Mouse (Mus musculus): ENCODE results near the gene Defb46.

Gene Defb46

DNA sequence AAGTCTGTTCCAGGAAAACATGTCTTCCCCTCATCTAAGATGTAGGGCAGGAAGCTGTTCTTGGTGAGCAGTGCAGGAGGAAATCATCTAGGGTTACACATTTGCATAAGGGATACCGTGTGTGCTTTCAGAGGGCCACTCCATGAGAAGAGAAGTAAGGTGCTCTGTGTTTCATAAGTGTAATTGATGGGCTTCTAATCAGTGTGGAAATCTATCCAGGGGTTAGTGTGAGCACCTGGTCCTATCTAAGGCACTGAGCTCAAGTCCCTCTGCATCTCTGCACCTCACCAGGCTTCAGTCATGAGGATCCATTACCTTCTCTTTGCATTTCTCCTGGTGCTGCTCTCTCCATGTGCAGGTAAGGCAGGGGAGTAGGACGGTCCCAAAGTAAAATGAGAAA lies at the start of gene Defb46:
TSS of gene Defb46 (plus strand) at position 301 of the 400 bp plus-strand sequence.
- no peak for DNase-seq (ENCODE audit: low spot score in 2 of 2)

DNA sequence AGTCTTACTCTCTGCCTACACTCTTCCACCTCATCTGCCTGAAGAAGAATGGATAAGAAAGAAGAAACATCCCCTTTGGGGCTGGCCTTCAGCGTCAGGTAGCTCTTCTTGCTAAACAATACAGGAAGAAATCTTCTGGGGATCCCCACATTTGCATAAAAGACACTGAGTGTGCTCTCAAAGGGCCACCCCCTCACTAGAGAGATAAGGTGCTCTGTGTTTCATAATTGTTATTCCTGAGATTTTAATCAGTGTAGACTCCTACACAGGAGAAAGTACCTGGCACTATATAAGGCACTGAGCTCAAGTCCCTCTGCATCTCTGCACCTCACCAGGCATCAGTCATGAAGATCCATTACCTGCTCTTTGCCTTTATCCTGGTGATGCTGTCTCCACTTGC lies 14.6 kb upstream of the Defb46 start, which contains the start of gene Defb6:
TSS of gene Defb6 (plus strand) at position 318 of the 400 bp plus-strand sequence.
- DNase-seq (ENCODE audit: low spot score in 2 of 2), result no peak

DNA sequence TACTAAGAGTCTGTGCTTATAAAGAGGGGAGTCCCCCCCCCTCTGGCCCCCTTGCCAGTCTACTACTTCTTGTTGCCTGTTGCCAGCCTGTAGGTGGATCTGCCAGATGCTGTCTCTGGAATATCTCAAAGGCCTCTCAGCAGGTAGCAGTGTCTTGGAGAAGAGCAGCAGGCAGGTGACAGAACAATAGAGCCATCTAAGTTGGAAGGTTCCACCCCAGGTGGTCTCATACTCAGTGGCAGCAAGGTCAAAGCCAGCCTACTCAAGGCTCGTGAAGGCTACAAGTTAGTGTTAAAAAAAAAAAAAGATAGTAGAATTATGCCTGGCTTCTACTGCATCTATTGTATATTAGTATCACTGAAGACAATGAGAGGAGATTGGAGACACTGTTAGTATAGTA lies 1.6 kb upstream of the Defb46 start:
- no peak for DNase-seq (ENCODE audit: low spot score in 2 of 2)

DNA sequence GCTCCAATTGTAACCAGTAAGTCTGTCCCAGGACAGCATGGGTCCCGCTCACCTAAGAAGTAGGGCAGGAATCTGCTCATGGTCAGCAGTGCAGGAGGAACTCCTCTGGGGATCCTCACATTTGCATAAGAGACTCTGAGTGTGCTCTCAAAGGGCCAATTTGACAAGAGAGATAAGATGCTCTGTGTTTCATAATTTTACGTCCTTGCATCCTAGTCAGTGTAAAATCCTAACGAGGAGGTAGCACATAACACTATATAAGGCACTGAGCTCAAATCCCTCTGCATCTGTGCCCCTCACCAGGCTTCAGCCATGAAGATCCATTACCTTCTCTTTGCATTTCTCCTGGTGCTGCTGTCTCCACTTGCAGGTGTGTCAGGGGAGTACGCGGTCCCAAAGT lies 7.6 kb downstream of the Defb46 start, which contains the start of gene Defb5:
TSS of gene Defb5 (plus strand) at position 301 of the 400 bp plus-strand sequence.
- DNase-seq (ENCODE audit: low spot score in 2 of 2), result no peak

DNA sequence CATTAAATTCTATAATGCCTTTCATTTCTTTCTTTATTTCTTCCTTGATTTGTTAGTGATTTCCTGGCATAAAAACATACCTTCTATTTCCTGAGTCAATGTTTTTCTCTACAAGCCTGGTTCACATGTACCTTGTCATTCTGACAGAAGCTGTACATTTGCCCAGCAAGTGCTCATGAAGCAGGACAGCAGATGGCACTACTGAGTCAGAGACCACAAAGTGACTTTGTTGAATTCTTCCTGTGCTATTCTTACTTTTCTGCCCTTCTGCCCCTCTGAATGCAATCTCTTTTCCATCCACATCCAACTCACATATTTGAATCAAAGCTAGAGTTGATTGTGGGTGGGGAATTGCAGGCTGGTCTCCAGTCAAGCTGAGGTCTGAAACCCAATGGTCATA lies 18.4 kb downstream of the Defb46 start:
- no peak for DNase-seq (ENCODE audit: low spot score in 2 of 2)

DNA sequence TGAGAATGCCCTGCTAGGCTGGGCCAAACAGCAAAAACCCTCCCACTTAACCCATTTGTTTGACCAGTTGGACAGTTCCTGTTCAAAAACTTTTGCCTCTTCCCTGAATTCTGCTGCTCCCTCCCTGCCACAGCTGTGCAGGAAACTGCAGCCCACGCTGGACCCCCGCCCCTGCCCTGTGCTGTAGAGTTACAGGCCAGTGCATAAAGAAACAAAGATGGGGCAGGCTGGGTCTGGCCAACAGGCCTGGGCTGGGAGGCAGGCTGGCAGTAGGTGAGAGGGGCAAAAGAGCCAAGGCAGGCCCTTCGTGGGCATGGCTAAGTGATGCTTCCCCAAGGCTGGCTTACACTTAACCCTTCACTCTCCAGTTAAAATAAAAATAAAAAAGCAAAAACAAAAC lies 20.0 kb downstream of the Defb46 start:
- no peak for DNase-seq (ENCODE audit: low spot score in 2 of 2)

Data from natural killer cell, adult 2 months (primary cell).